Mouse (Mus musculus): ENCODE measurements at regions not wholly inside any gene's neighbourhood (a gene's known extent, or its start where the extent isn't known, plus 50 kb on each side); places are given as distances from the start of the nearest gene placed in this dataset. TPM values are rescaled to one million over a fixed set of nuclear protein-coding genes. Genes with fewer than 3 reads are reported as not detected.

GRCm38 (mm10) chr10:46321040-46321439, 743.4 kb downstream of the Hace1 start:
- DNase-seq (ENCODE audit: low spot score in 2 of 2): no peak

GRCm38 (mm10) chr10:46329052-46329451, 751.4 kb downstream of the Hace1 start:
- no peak for DNase-seq (ENCODE audit: low spot score in 2 of 2)

DNA sequence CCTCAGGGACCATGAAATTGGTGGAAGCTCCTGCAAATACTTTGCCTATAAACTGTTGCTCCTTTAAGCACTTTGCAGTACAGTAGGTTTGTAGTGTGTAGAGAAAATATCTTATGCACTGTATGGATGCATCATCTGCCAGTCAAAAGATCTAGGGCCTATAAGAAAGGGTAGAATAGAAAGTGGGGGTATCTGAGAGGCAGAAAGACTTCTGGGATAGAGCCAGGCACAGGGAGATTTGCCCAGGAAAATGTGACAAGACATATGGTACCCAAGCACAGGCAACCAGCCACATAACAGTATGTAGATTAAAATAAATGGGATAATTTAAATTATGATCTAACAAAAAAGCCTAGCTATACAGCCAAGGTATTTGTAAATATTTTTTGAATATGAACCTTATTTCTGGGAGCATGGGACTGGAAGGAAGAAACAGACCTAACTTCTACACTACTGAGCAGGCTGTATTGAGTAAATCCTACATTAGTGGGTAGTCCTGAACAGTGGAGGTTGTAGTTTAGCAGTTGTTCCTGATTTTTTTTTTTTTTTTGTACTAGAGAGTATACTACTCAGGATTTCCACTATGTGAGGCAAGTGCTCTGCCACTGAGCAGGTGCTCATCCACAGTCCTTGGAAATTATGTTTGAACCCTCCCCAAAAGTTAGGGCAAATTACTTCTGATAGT, 754.1 kb downstream of the Hace1 start:
- no peak for DNase-seq (ENCODE audit: low spot score in 2 of 2)

DNA sequence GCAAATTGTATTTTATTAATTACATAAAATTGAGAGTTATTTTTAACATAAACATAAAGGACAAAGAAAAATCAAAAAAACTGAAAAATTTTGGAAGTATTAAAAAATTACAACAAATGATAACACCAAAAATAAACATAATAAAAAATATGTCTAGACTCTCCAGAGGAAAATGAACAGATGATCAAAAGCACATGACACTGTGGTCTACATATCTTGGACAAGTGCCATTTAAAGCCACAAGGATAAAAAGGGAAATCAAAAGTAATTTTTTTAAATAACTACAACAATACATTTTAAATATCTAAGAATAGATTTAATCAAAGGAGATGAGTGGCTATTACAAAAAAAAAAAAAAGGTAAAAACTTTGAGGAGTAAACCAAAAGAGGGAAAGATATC, 755.6 kb downstream of the Hace1 start:
- DNase-seq (ENCODE audit: low spot score in 2 of 2): no peak

GRCm38 (mm10) chr10:46345315-46345714, 767.7 kb downstream of the Hace1 start:
- no peak for DNase-seq (ENCODE audit: low spot score in 2 of 2)

- DNase-seq (ENCODE audit: low spot score in 2 of 2): no peak
Measured at GRCm38 (mm10) chr10:46349613-46350012, 772.0 kb downstream of the Hace1 start.

- no peak for DNase-seq (ENCODE audit: low spot score in 2 of 2)
Measured at GRCm38 (mm10) chr10:46350196-46350595, 772.6 kb downstream of the Hace1 start.

DNA sequence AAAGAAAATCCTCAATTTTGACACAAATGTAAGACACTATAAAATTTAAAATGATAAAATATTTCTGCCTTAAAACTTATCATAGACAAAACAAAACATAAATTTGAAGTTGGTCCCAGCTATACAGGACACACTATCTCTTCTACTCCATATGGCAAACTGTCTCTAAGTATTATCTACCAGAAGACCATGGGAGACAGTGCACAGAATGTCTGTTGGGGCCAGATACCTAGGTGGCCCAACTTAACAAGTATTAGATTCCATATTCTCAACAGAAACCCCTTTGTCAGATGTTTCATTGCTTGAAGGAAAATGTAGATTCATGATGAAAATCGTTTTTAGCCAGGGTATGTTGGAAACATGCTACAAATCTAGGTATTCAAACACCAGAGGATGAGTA, 779.1 kb downstream of the Hace1 start:
- no peak for DNase-seq (ENCODE audit: low spot score in 2 of 2)

- DNase-seq (ENCODE audit: low spot score in 2 of 2): no peak
Measured at GRCm38 (mm10) chr10:46373715-46374475, 796.3 kb downstream of the Hace1 start.

DNA sequence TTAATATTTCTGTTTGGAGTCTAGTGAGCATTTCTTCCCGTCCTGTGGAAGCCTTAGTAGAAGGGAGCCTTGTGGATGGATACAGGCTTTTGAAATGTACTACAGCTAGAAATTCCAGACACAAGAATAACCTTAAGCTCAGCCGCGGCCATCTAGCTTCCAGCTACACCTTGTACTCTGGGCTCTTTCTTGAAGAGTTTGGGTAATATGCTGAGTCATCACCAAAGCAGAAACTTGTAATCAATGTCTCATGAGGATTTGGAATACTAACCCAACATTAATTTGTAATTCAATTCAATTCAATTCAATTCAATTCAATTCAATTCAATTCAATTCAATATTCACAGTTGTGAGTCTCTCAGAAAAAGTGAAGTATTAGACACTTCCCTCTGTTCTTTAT, 797.0 kb downstream of the Hace1 start:
- DNase-seq (ENCODE audit: low spot score in 2 of 2): no peak

DNA sequence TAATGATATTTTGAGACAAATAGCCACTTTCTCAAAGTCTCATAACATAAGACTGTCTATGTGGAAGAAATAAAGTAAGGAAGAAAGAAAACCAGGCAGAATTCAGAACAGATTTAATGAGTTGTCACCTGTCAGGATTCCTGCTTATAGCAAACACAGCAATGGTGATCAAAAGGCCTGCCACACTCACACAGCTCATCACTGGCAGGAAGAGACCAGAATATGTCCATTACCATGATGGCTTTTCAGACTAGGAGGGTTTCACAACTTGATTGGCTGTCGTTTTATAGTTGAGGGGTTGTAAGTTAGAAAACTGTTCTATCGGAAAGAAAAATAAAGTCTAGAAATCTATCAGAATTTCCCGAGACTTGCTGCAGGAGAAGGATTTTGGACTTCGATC, 819.5 kb downstream of the Hace1 start:
- DNase-seq (ENCODE audit: low spot score in 2 of 2): no peak

- DNase-seq (ENCODE audit: low spot score in 2 of 2): no peak
Measured at GRCm38 (mm10) chr10:46403883-46404282, 826.3 kb downstream of the Hace1 start.

Small RNAs in the stretch of these regions (microRNA-seq; reads per million reads assigned to microRNA genes)
- not detected for gene Gm27410

All from adrenal gland, postnatal 4 days (tissue).